Mouse (Mus musculus): Measurements from ENCODE around the gene Bmpr1a. TPM values are rescaled to one million over a fixed set of nuclear protein-coding genes. Genes with fewer than 3 reads are reported as not detected.

Bmpr1a gene
- 23.4 and 24.7 TPM in 2 replicates for polyA plus RNA-seq (2015; fragmentation: Nextera tagmentation; extraction: Ambion mirVana)

GRCm38 (mm10) chr14:34503325-34503647 is at the start of gene Bmpr1a:
Bmpr1a (minus strand) TSS chr14:34503341.
- no peaks in the 10 kb centered on the region for H3K27me3 ChIP-seq
- peaks cover 50% of the 10 kb centered on the region for H3K4me1 ChIP-seq
- H3K4me2 ChIP-seq (replicated peaks), result peak within 1 kb of the TSS; percentile 70
- WGBS, result 7% methylated on average over 15 of the region's 15 CpGs
- no peak for ATAC-seq (replicated peaks)
- H3K9ac ChIP-seq (replicated peaks), result peak within 1 kb of the TSS; percentile 89
- peak within 1 kb of the TSS; percentile 94 for H3K27ac ChIP-seq (replicated peaks)
- H3K9me3 ChIP-seq, result no peaks in the 10 kb centered on the region
- H3K4me3 ChIP-seq, result peak within 1 kb of the TSS; percentile 87
- H3K36me3 ChIP-seq, result no peaks in the 10 kb centered on the region

GRCm38 (mm10) chr14:34552226-34552625 is 49.1 kb upstream of the Bmpr1a start:
- Histone ChIP-seq H3K9ac (replicated peaks) (no peak overlapping the region), H3K27me3 (no peaks in the 10 kb centered on the region), H3K4me3 (no peak overlapping the region), H3K27ac (replicated peaks) (no peak overlapping the region), H3K4me2 (replicated peaks) (no peak overlapping the region), H3K4me1 (peaks cover 9% of the 10 kb centered on the region), H3K9me3 (no peaks in the 10 kb centered on the region), H3K36me3 (no peaks in the 10 kb centered on the region)
- 93% methylated on average over 5 of the region's 5 CpGs for WGBS
- no peak for ATAC-seq (replicated peaks)

GRCm38 (mm10) chr14:34549004-34549671 is 46.0 kb upstream of the Bmpr1a start:
- H3K27ac ChIP-seq (replicated peaks), result peak overlapping the region; percentile 85
- H3K4me2 ChIP-seq (replicated peaks), result peak overlapping the region; percentile 77
- H3K4me1 ChIP-seq, result peaks cover 9% of the 10 kb centered on the region
- peak; percentile 97 for ATAC-seq (replicated peaks)
- no peaks in the 10 kb centered on the region for H3K36me3 ChIP-seq
- peak overlapping the region; percentile 85 for H3K4me3 ChIP-seq
- no peaks in the 10 kb centered on the region for H3K27me3 ChIP-seq
- H3K9me3 ChIP-seq, result no peaks in the 10 kb centered on the region
- H3K9ac ChIP-seq (replicated peaks), result peak overlapping the region; percentile 90
- under 1% methylated on average over 55 of the region's 55 CpGs for WGBS

GRCm38 (mm10) chr14:34548391-34549001 is 45.4 kb upstream of the Bmpr1a start:
- peak; percentile 68 for ATAC-seq (replicated peaks)
- H3K36me3 ChIP-seq, result no peaks in the 10 kb centered on the region
- H3K4me3 ChIP-seq, result peak overlapping the region; percentile 85
- no peaks in the 10 kb centered on the region for H3K27me3 ChIP-seq
- H3K4me1 ChIP-seq, result peaks cover 9% of the 10 kb centered on the region
- WGBS, result under 1% methylated on average over 27 of the region's 27 CpGs
- H3K27ac ChIP-seq (replicated peaks), result peak overlapping the region; percentile 85
- peak overlapping the region; percentile 77 for H3K4me2 ChIP-seq (replicated peaks)
- peak overlapping the region; percentile 90 for H3K9ac ChIP-seq (replicated peaks)
- no peaks in the 10 kb centered on the region for H3K9me3 ChIP-seq

GRCm38 (mm10) chr14:34544545-34544944 is 41.4 kb upstream of the Bmpr1a start:
- Histone ChIP-seq H3K9ac (replicated peaks) (no peak overlapping the region), H3K27me3 (no peaks in the 10 kb centered on the region), H3K4me3 (no peak overlapping the region), H3K27ac (replicated peaks) (no peak overlapping the region), H3K4me1 (peaks cover 8% of the 10 kb centered on the region), H3K4me2 (replicated peaks) (no peak overlapping the region), H3K36me3 (no peaks in the 10 kb centered on the region), H3K9me3 (no peaks in the 10 kb centered on the region)
- WGBS, result 77% methylated on average over 2 of the region's 2 CpGs
- no peak for ATAC-seq (replicated peaks)

- peaks cover 6% of the 10 kb centered on the region for H3K4me1 ChIP-seq
- H3K4me3 ChIP-seq, result no peak overlapping the region
- 87% methylated on average over 6 of the region's 6 CpGs for WGBS
- no peak for ATAC-seq (replicated peaks)
- no peaks in the 10 kb centered on the region for H3K27me3 ChIP-seq
- H3K27ac ChIP-seq (replicated peaks), result no peak overlapping the region
- H3K36me3 ChIP-seq, result no peaks in the 10 kb centered on the region
- no peak overlapping the region for H3K9ac ChIP-seq (replicated peaks)
- H3K4me2 ChIP-seq (replicated peaks), result no peak overlapping the region
- no peaks in the 10 kb centered on the region for H3K9me3 ChIP-seq
Measured at GRCm38 (mm10) chr14:34544001-34544400, 40.9 kb upstream of the Bmpr1a start.

- no peak for ATAC-seq (replicated peaks)
- H3K4me3 ChIP-seq, result no peak overlapping the region
- H3K27me3 ChIP-seq, result no peaks in the 10 kb centered on the region
- no peaks in the 10 kb centered on the region for H3K36me3 ChIP-seq
- no peak overlapping the region for H3K4me2 ChIP-seq (replicated peaks)
- no peaks in the 10 kb centered on the region for H3K9me3 ChIP-seq
- H3K9ac ChIP-seq (replicated peaks), result no peak overlapping the region
- WGBS, result 64% methylated on average over 6 of the region's 6 CpGs
- H3K4me1 ChIP-seq, result peaks cover 6% of the 10 kb centered on the region
- no peak overlapping the region for H3K27ac ChIP-seq (replicated peaks)
Measured at GRCm38 (mm10) chr14:34543596-34543995, 40.5 kb upstream of the Bmpr1a start.

GRCm38 (mm10) chr14:34541896-34542295 is 38.8 kb upstream of the Bmpr1a start:
- no peaks in the 10 kb centered on the region for H3K27me3 ChIP-seq
- no peak overlapping the region for H3K27ac ChIP-seq (replicated peaks)
- H3K9ac ChIP-seq (replicated peaks), result no peak overlapping the region
- no peaks in the 10 kb centered on the region for H3K9me3 ChIP-seq
- no peaks in the 10 kb centered on the region for H3K36me3 ChIP-seq
- H3K4me2 ChIP-seq (replicated peaks), result no peak overlapping the region
- no peaks in the 10 kb centered on the region for H3K4me1 ChIP-seq
- H3K4me3 ChIP-seq, result no peak overlapping the region
- WGBS, result 68% methylated on average over 5 of the region's 5 CpGs
- ATAC-seq (replicated peaks), result no peak; the same call in 1 of the 2 replicates

- 9% methylated on average over 17 of the region's 17 CpGs for WGBS
- Histone ChIP-seq H3K27ac (replicated peaks) (no peak overlapping the region), H3K27me3 (no peaks in the 10 kb centered on the region), H3K9me3 (no peaks in the 10 kb centered on the region), H3K4me3 (no peak overlapping the region), H3K4me1 (no peaks in the 10 kb centered on the region), H3K4me2 (replicated peaks) (no peak overlapping the region), H3K9ac (replicated peaks) (no peak overlapping the region), H3K36me3 (no peaks in the 10 kb centered on the region)
- 0 out of 2 replicates have a peak, but pooled peaks have one; percentile 11 for ATAC-seq (replicated peaks)
Measured at GRCm38 (mm10) chr14:34540685-34541162, 37.6 kb upstream of the Bmpr1a start.

- Histone ChIP-seq H3K4me2 (replicated peaks) (no peak overlapping the region), H3K4me1 (no peaks in the 10 kb centered on the region), H3K36me3 (no peaks in the 10 kb centered on the region), H3K27ac (replicated peaks) (no peak overlapping the region), H3K4me3 (no peak overlapping the region), H3K9me3 (no peaks in the 10 kb centered on the region), H3K9ac (replicated peaks) (no peak overlapping the region), H3K27me3 (no peaks in the 10 kb centered on the region)
- WGBS, result 67% methylated on average over 4 of the region's 4 CpGs
- no peak for ATAC-seq (replicated peaks)
Measured at GRCm38 (mm10) chr14:34535883-34536282, 32.7 kb upstream of the Bmpr1a start.

- no peak for ATAC-seq (replicated peaks)
- no peak overlapping the region for H3K27ac ChIP-seq (replicated peaks)
- H3K4me1 ChIP-seq, result no peaks in the 10 kb centered on the region
- no peak overlapping the region for H3K9ac ChIP-seq (replicated peaks)
- no peak overlapping the region for H3K4me2 ChIP-seq (replicated peaks)
- no peaks in the 10 kb centered on the region for H3K9me3 ChIP-seq
- no peak overlapping the region for H3K4me3 ChIP-seq
- H3K36me3 ChIP-seq, result no peaks in the 10 kb centered on the region
- no peaks in the 10 kb centered on the region for H3K27me3 ChIP-seq
- 87% methylated on average over 5 of the region's 5 CpGs for WGBS
Measured at GRCm38 (mm10) chr14:34533537-34533936, 30.4 kb upstream of the Bmpr1a start.

- H3K9ac ChIP-seq (replicated peaks), result no peak overlapping the region
- ATAC-seq (replicated peaks), result no peak
- no peaks in the 10 kb centered on the region for H3K9me3 ChIP-seq
- no peaks in the 10 kb centered on the region for H3K36me3 ChIP-seq
- 0 out of 2 replicates have a peak, but pooled peaks cover 2% of the 10 kb centered on the region for H3K27me3 ChIP-seq
- H3K27ac ChIP-seq (replicated peaks), result no peak overlapping the region
- no peaks in the 10 kb centered on the region for H3K4me1 ChIP-seq
- no peak overlapping the region for H3K4me2 ChIP-seq (replicated peaks)
- no peak overlapping the region for H3K4me3 ChIP-seq
- 90% methylated on average over 6 of the region's 6 CpGs for WGBS
Measured at GRCm38 (mm10) chr14:34532536-34532935, 29.4 kb upstream of the Bmpr1a start.

All from forebrain, embryonic 15.5 days (tissue).